Mouse (Mus musculus) liver, postnatal 0 days (tissue): ENCODE measurements around the gene B3gnt2. TPM values are rescaled to one million over a fixed set of nuclear protein-coding genes. Genes with fewer than 3 reads are reported as not detected.

ENCODE experiments used
- ATAC-seq: fragments of 200-750 bp; cut with Nextera tagmentation; 2 replicates; pipeline ENCODE4 v1.8.0; 2017; ENCODE audit warnings: mild to moderate bottlenecking, moderate library complexity
- DNase-seq: peaks from one replicate; pipeline ENCODE4 v3.0.0-alpha.2; 2016
- H3K27ac ChIP-seq: fragments of 300-500 bp; sonication (generic); 2 replicates; pipeline ENCODE4 v1.5.1; 2014; ENCODE audit warnings: antibody characterized with exemption, moderate library complexity, mild to moderate bottlenecking, low read depth
- H3K27me3 ChIP-seq: fragments of 300-500 bp; sonication (generic); 2 replicates; pipeline ENCODE4 v1.6.1; 2014; ENCODE audit warnings: low read length, control low read depth, mixed read lengths; ENCODE audit not compliant: insufficient read depth
- H3K36me3 ChIP-seq: fragments of 300-500 bp; sonication (generic); replicated peaks from 2 replicates; pipeline ENCODE4 v1.6.1; 2014; ENCODE audit warnings: mild to moderate bottlenecking, control low read depth, low read length, moderate library complexity, mixed read lengths; ENCODE audit not compliant: insufficient read depth
- H3K4me1 ChIP-seq: fragments of 300-500 bp; sonication (generic); 2 replicates; pipeline ENCODE4 v1.6.1; 2014; ENCODE audit warnings: antibody characterized with exemption, mild to moderate bottlenecking, control low read depth; ENCODE audit not compliant: insufficient read depth
- H3K4me2 ChIP-seq: fragments of 300-500 bp; sonication (generic); 2 replicates; pipeline ENCODE4 v1.6.1; 2014; ENCODE audit warnings: low read depth, mild to moderate bottlenecking, low read length, moderate library complexity, mixed read lengths
- H3K4me3 ChIP-seq: fragments of 300-500 bp; sonication (generic); 2 replicates; pipeline ENCODE4 v1.5.1; 2014; ENCODE audit warnings: low read depth, low read length
- H3K9ac ChIP-seq: fragments of 300-500 bp; sonication (generic); replicated peaks from 2 replicates; pipeline ENCODE4 v1.6.1; 2014; ENCODE audit warnings: mild to moderate bottlenecking, moderate library complexity
- H3K9me3 ChIP-seq: fragments of 300-500 bp; sonication (generic); 2 replicates; pipeline ENCODE4 v1.6.1; 2016; ENCODE audit warnings: mild to moderate bottlenecking, control low read depth, low read length, mixed read lengths
- CTCF ChIP-seq: sonication (generic); IDR thresholded peaks from 2 replicates; pipeline ENCODE4 v1.5.1; 2016; ENCODE audit warnings: antibody characterized with exemption, low read depth
- EP300 ChIP-seq: IDR thresholded peaks from 2 replicates; pipeline ENCODE4 v1.6.1; 2016; ENCODE audit warnings: antibody characterized with exemption, low read depth, mild to moderate bottlenecking
- WGBS: fragments of 180-500 bp; shearing (Covaris S2); extraction: QIAGEN DNeasy Blood & Tissue Kit; methylation state at CpG from one replicate; pipeline ENCODE4 v1.1.7; 2014; ENCODE audit not compliant: insufficient replicate concordance; 5-methylcytosine and 5-hydroxymethylcytosine counted together
- polyA plus RNA-seq: library from polyadenylated mRNA; unstranded; fragments of >200 nt; fragmentation: Nextera tagmentation; extraction: Ambion mirVana; gene quantifications from 2 replicates; pipeline ENCODE4 v1.2.1, GENCODE M21; 2015

Gene B3gnt2
- polyA plus RNA-seq, 1 experiment from 2014 or later: 10.0 TPM

DNA sequence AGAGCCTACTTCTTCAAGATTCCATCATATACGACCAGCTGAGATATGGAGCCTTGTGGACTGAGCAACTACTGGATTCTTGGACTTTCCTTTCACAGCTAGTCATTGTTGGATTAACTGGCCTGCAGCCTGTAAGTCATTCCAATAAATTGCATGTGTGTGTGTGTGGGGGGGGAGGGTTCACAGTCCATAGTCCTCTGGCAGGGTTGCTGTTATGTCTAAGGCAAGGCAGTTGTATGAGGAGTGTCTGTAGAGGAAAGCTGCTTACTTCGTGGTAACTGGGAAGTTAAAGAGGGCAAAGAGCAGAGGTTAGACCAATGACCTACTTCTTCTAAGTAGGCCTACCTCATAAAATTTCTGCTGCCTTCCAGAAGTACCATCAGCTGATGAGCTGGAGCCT is 22.9 kb upstream of the B3gnt2 start:
- Histone ChIP-seq H3K9me3 (no peaks in the 10 kb centered on the region), H3K4me2 (no peak overlapping the region), H3K9ac (no peak overlapping the region), H3K27ac (peak overlapping the region; percentile 51), H3K4me1 (peaks cover 7% of the 10 kb centered on the region; the same call in 1 of the 2 replicates), H3K27me3 (no peaks in the 10 kb centered on the region), H3K4me3 (no peak overlapping the region), H3K36me3 (no peaks in the 10 kb centered on the region)
- DNase-seq (peak; percentile 42), ATAC-seq (peak; percentile 76)
- no peak for TF ChIP-seq CTCF
- WGBS: 63% methylated on average over 2 of the region's 2 CpGs

DNA sequence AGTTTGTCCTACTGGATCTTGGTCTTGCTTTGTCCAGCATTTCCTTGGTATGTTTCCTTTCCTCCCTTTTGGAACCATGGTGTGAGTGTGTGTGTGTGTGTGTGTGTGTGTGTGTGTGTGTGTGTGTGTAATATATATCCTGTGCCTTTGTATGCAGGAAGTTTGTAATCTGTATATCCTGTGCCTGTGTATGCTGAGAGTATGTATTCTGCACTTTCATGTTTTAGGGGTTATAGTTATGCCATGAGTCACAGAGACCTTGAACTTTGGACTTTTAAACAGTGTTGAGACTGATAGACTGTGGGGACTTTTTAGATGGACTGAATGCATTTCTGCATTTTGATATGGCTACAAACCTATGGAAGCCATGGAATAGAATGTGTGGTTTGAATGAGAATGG is 22.2 kb upstream of the B3gnt2 start:
- TF ChIP-seq EP300 (no peak), CTCF (no peak)
- Histone ChIP-seq H3K9me3 (no peaks in the 10 kb centered on the region), H3K4me3 (no peak overlapping the region), H3K9ac (no peak overlapping the region), H3K4me2 (no peak overlapping the region), H3K4me1 (peaks cover 7% of the 10 kb centered on the region; the same call in 1 of the 2 replicates), H3K27ac (no peak overlapping the region), H3K36me3 (no peaks in the 10 kb centered on the region), H3K27me3 (no peaks in the 10 kb centered on the region)
- DNase-seq (no peak), ATAC-seq (peak; percentile 23; the same call in 1 of the 2 replicates)

DNA sequence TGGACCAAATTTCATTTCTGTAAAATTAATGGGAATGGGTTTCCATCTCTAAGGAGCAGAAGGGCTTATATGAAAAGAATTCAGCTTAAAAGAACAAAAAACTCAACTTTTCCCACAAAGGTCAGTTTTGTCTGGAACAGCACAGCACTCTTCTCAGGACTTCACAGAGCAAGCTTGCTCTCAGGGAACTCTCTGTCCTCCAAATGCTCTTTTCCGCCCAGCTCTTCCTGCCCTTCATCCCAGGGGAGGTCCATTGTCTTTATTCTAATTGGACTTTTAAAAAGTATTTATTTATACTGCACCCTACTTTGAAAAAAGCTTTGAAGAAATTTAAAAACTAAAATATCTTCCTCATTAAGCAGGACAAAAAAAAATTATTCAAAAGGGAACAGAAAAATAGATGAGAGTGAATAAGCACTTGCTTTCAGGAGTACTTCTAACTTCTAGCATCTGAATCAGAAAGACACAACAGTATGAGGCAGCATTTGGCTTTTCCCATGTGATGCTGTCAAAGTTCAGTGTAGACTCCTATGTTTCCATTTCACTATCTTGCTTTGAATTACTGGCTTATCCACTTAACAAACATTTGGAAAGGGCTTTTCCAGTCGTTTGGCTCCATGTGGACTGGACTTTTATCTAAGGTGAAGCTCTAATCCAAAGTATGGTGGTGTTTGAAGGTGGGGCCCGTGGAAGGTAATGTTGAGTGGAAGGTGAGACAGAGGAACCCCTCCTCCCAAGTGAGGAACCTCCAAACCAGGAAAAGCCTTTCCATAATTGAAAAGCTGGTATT is 19.8 kb upstream of the B3gnt2 start:
- Histone ChIP-seq H3K9me3 (no peaks in the 10 kb centered on the region), H3K4me3 (no peak overlapping the region), H3K36me3 (no peaks in the 10 kb centered on the region), H3K27ac (no peak overlapping the region), H3K27me3 (no peaks in the 10 kb centered on the region), H3K4me1 (peaks cover 7% of the 10 kb centered on the region; the same call in 1 of the 2 replicates), H3K4me2 (no peak overlapping the region), H3K9ac (no peak overlapping the region)
- no peak for TF ChIP-seq CTCF
- TF ChIP-seq EP300: no peak
- ATAC-seq (no peak), DNase-seq (no peak)
- WGBS: 57% methylated on average over 3 of the region's 3 CpGs

- 71% methylated on average over 4 of the region's 4 CpGs for WGBS
- no peak for ATAC-seq
- TF ChIP-seq CTCF (no peak), EP300 (no peak)
- H3K4me2 ChIP-seq: no peak overlapping the region
- H3K4me1 ChIP-seq: peaks cover 7% of the 10 kb centered on the region; the same call in 1 of the 2 replicates
- H3K9me3 ChIP-seq: no peaks in the 10 kb centered on the region
- no peak overlapping the region for H3K9ac ChIP-seq
- DNase-seq: no peak
- no peaks in the 10 kb centered on the region for H3K27me3 ChIP-seq
- H3K36me3 ChIP-seq: no peaks in the 10 kb centered on the region
- no peak overlapping the region for H3K27ac ChIP-seq
- no peak overlapping the region for H3K4me3 ChIP-seq
These were observed 18.9 kb upstream of the B3gnt2 start for GRCm38 (mm10) chr11:22879645-22880044.

GRCm38 (mm10) chr11:22876680-22877330 is 16.0 kb upstream of the B3gnt2 start:
- DNase-seq (no peak), ATAC-seq (peak; percentile 47)
- Histone ChIP-seq H3K27me3 (no peaks in the 10 kb centered on the region), H3K9ac (no peak overlapping the region), H3K36me3 (no peaks in the 10 kb centered on the region), H3K4me1 (peaks cover 12% of the 10 kb centered on the region), H3K27ac (no peak overlapping the region), H3K9me3 (no peaks in the 10 kb centered on the region), H3K4me2 (no peak overlapping the region), H3K4me3 (no peak overlapping the region)
- TF ChIP-seq CTCF: no peak
- TF ChIP-seq EP300: peak; percentile 60
- 51% methylated on average over 3 of the region's 3 CpGs for WGBS

DNA sequence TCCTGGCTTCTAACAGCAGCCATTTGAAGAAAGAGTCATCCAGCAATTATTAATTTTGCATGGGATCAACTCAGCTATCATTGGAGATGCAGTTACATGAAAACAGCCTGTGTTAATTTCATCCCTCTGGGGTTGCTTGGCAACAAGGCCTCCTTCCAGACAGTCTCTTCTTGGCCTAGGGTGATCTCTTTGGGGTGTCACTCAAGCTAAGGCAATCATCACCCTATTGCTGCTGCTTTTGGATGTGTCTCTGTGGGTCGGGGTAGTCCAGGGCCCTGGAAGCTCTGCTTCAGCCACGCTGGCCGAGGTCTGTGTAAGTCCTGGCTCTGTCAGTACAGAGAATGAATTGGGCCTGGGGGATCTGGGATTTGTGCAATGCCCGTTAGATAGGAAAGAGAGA is 14.5 kb upstream of the B3gnt2 start:
- TF ChIP-seq CTCF (no peak), EP300 (no peak)
- H3K27ac ChIP-seq: no peak overlapping the region
- H3K4me1 ChIP-seq: peaks cover 19% of the 10 kb centered on the region
- no peak overlapping the region for H3K4me3 ChIP-seq
- ATAC-seq: no peak
- H3K9ac ChIP-seq: no peak overlapping the region
- H3K9me3 ChIP-seq: no peaks in the 10 kb centered on the region
- WGBS: 85% methylated on average over 4 of the region's 4 CpGs
- no peaks in the 10 kb centered on the region for H3K27me3 ChIP-seq
- H3K36me3 ChIP-seq: no peaks in the 10 kb centered on the region
- no peak for DNase-seq
- H3K4me2 ChIP-seq: no peak overlapping the region
